Mouse (Mus musculus) right cerebral cortex, postnatal 4 days (tissue): ENCODE data around the gene Tmod1.

Experiments used
- DNase-seq: peaks from one replicate; pipeline ENCODE4 v3.0.0-alpha.2; 2022

The Tmod1 gene

DNA sequence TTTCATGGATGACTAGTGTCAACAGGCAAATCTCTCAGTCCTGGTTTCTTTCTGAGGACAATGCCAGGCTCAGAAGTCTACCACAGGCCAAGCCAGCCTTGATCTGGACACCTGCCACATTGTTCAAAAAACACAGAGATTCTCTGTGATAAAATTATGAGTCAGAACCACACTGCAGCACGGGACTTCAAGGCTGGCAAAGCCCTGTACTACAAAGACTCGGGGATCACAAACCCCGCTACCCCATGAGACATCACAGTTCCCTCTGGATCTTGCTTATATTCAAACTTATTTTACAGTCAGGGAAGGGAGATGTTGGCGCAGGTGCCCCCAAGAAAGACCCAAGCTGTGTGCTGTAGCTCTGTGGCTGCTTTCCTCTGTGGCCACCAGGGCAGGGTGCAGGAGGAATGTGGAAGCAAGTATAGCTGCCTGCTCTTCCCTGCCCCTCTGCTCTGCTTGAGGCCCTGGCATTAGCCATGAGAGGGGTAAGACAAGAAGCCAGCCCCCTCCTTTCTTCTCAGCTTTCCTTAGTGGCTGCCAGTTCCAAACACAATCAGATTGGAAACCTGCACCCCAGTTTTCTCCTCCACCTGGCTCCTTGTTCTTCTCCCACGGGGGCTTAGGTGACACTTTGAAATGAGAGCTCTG, 53.8 kb downstream of the Tmod1 start:
- DNase-seq = no peak

- DNase-seq = no peak
Measured at GRCm38 (mm10) chr4:46094916-46095825, 56.4 kb downstream of the Tmod1 start.

- no peak for DNase-seq
Measured at GRCm38 (mm10) chr4:46095826-46096159, 57.1 kb downstream of the Tmod1 start.

DNA sequence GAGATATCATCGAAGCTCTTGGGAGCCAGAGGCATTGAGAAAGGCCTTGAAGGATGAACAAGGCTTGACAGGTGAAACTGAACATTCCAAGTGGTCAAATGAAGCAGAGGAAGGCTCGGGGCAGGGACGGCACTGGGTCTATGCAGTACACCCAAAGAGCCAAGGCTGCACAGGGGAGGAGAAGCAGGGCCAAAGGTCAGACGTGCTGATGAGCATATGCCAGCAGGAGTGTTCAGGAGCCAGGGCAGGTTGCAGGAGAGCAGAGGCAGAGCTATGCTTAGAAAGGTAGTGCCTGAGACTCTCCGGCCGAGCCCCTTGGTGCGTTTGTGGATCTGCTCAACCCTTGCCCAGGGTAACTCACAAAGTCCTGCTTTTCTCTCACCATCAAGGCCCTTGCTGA, 57.8 kb downstream of the Tmod1 start:
- no peak for DNase-seq

DNA sequence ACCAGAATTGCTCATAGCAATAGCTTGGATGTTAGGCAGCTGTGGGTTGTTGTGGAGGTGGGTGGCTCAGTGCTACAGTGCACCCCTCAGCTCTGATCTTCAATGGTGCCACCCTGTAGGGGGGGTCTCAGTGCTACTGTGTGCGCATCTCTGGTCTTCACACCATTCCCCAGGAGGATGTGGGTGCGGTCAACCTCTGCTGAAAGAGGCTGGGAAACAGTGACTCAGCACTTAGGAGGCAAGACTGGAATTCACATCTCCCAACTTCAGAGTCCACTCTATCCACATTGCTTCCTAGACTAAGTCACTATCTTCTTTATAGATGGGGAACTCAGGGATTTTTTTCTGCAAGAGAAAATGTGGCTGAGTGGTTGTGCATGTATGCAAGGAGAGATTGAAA, 58.9 kb downstream of the Tmod1 start:
- DNase-seq = no peak

- no peak for DNase-seq
Measured at GRCm38 (mm10) chr4:46099132-46099531, 60.4 kb downstream of the Tmod1 start.

DNA sequence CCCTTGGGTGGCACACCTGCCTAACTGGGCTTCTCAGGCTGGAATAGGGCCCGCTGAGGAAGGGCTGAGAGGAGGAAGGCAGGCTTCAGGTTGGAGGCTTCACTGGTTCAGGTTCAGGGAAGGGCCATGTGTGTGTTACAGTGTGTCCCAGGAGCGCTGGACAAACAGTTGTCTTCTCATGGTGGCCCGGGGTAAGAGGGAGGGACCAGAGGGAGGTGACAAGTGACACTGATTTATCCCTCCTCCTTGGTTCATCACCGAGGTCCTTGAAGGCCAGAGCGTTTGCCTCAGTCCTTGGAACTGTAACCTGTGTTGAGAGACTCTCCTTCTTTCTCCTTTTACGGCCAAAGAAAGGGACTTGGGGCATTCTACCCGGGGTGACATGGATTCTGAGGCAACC, 61.8 kb downstream of the Tmod1 start:
- DNase-seq = no peak

- DNase-seq = no peak
Measured at GRCm38 (mm10) chr4:46101211-46101711, 62.5 kb downstream of the Tmod1 start.

GRCm38 (mm10) chr4:46102078-46102769, 63.5 kb downstream of the Tmod1 start:
- DNase-seq = no peak

GRCm38 (mm10) chr4:46110084-46110483, 71.3 kb downstream of the Tmod1 start:
- DNase-seq = no peak

DNA sequence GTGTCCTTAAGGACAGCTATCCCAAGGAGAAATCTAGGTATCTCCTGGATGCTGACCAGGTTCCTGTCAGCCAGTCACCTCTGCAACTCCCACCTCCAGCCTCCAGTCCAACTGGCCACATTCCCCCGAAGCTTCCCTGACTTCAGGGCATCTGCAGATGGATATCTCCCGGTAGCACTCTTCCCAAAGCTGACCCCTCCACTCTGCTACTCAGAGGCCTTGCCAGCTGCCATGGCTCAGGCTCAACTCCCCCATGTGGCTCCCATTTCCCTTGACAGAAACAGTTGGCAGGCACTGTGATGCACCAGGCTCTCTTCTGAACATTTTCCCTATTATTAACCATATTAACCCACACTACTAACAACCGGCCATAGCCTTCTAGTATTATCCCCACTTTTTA, 72.6 kb downstream of the Tmod1 start:
- DNase-seq = no peak

DNA sequence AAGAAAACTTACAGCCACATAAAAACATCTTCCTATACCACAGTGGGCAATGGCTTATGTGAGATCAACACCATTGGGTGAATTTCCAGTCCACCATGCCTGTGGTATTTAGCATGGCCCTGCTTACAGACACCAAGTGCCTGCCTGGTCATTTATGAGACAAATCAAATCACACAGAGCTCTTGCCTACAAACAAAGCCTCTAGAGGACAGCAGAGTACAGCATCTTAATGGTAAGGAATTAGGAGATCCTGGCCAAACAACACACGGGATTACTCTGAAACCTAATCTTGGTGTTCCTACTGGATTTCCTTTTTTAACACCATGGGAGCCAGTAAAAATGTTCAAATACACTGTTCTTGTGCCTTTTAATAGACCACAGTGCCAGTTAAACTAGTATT, 76.6 kb downstream of the Tmod1 start:
- no peak for DNase-seq

DNA sequence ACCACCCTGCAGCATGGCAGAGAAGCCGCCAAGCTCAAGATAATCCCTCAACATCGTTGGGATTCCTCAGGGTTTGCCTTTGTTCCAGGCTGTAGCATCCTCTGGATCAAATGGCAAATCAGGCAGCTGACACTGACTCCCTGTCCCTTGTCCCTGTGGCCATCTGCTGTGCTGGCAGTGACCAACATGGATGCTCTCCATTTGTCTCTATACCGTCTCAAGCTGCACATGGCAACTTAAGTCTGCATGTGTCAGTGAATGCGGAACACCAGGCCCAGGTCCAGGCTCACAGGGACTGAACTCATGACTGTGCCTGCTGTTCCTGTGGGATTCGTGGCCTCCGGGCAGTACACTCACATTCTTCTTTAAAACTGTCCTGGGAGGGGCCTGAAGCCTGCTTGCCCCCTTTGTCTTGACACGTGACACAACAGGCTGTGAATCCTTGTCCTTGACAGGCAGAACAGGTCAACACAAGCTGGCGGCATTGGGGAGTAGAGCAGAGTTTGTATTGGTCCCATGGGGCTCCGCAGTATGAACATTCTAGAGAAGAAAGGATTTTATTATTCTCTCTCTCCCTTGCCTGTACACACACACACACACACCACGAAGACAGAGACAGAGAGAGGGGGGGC, 77.9 kb downstream of the Tmod1 start:
- no peak for DNase-seq

GRCm38 (mm10) chr4:46117536-46117935, 78.8 kb downstream of the Tmod1 start:
- DNase-seq = no peak

DNA sequence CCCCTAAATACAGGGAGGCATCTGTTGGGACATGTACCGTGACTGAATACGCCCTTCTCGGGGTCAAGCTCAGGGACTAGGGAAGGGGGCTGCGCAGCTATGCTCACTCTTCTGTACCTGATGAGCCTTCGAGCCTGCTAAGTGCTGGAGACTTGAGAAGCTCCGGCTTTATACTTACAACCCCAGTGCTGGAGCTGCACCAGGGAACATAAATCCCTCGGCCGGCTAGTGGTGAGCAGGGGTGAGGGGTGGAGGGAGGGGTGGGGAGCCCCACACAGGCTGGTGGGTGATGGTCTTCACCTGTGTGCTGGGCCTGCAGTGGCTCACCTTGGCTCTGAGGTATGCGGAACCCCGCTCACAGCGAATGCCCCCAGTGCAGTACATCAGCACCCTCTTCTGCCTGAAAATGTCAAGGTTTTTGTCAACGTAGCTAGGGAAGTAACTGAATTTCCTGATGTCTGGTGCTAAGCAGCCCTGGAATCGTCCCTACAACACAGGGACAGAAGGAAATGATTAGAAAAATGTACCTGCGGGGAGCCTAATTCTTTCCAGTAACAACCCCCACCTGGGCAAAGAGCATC, 80.9 kb downstream of the Tmod1 start:
- DNase-seq = no peak

DNA sequence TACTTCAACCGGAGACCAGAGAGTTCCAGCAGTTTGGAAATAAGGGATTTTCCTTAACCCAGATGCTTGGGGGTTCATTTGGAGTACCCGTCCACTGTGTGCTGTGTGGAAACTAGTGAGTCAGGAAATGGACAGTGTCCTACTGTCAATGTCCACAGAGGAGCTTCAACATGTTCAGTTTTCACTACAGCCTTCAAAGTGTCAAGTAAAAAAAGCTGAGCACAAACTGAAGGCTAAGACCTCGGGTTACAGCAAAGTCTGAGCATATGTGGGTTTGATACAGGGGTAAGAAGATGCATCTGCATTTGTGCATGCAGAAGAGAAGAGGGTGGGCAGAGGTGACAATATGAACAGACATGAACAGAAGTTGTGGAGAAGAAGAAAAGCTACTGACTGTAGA, 82.0 kb downstream of the Tmod1 start:
- no peak for DNase-seq

GRCm38 (mm10) chr4:46123358-46123757, 84.6 kb downstream of the Tmod1 start:
- no peak for DNase-seq

GRCm38 (mm10) chr4:46126541-46126940, 87.8 kb downstream of the Tmod1 start:
- peak; percentile 80 for DNase-seq

- DNase-seq = no peak
Measured at GRCm38 (mm10) chr4:46129311-46130004, 90.7 kb downstream of the Tmod1 start.

GRCm38 (mm10) chr4:46130221-46130620, 91.5 kb downstream of the Tmod1 start:
- DNase-seq = peak; percentile 64

DNA sequence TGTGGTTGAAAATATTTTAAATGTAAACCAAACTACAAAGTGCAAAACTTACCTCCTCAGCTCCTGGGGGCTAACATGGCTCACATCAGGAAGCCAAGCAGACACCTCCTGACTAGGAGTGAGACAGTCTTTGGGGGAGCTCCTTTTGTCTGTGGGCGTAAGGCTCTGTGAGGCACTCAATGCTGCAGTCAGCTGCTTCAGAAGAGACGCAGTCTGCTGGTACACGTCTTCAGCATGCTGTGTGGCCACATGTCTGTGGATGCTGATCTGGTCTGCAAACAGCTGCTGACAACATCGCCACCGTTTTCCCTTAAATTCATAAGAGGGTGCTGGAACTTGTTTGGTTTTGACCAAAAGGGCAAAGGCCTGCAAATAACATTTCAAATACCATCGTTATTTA, 93.1 kb downstream of the Tmod1 start:
- no peak for DNase-seq

DNA sequence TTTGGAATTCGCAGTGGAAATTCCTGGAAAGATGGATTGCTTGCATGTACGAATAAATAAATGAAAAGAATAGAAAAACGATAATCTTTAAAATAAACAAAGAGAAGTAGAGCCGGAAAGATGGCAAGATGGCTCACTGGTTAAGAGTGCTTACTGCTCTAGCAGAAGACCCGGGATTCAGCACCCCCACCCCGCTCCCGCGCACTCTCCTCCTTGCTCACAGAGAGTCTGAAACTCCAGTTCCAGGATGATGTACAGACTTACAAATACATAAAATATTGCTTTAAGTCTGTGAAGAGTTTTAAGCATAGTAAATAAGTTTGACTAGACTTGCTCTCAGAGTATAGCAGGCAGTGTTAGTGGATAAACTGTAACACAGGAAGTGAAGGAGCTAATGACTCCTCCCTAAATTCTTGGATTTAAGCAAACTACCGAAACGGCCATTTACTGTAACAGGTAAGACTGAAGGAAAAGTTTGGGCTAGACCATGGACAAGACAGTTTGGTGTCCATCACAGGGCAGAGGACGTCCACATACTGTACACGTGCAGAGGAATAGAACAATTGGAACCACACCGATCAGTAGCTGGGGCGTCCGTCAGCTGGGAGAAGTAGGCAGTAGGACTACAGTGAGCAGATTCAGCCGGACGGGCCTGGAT, 99.0 kb downstream of the Tmod1 start:
- no peak for DNase-seq
